Mouse (Mus musculus) spleen, postnatal 10 days (tissue): ENCODE data around the gene Ak5.
"Not testable (repeated sequence)": the region's sequence is repeated elsewhere in the genome, so short reads cannot be mapped to it uniquely, and the experiment has no call there.

Experiments
- DNase-seq, 2 experiments: peaks; one replicate each; pipeline ENCODE4 v3.0.0; 2021 to 2022; ENCODE audit warnings: low spot score in 2 of 2

Gene Ak5

GRCm38 (mm10) chr3:152625061-152625820 lies 42.9 kb downstream of the Ak5 start:
- DNase-seq: no peak

DNA sequence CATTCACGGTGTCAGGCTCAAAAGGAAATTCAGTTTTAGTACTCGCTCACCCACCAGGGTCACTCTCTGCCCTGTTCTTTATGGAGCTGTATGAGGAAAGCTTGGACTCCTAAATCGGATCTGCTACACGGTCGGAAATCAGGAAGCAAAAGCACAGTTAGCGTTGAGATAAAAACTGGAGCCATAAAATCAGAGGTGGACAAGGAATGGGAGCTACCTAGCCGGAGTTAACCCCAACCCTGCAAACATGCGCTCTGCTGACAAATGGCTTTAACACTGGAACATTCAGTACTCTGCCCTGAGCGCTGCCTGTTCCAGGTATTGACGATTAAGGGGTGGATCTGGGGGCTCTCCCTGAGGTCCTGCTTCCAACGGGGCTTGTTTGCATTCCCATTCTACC lies 47.6 kb downstream of the Ak5 start:
- DNase-seq: no peak

DNA sequence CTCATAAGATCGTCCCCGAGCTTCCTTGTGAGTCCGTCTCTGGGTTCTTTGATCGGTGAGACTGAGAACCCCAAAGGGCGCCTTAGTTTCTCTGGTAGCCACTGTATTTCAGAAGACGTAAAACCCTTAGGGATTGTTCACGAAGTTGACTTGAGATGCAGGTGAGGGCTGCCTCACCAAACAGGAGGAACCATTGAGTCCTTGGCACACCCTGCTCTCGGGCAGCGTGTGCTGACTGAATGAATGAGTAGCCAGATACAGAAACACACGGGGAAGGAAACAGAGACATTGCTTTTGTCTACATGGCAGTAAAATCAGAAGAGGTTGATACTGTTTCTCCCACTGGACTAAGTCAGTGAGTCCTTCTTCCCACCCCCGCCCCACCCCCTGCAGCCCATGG lies 48.1 kb downstream of the Ak5 start:
- no peak for DNase-seq

DNA sequence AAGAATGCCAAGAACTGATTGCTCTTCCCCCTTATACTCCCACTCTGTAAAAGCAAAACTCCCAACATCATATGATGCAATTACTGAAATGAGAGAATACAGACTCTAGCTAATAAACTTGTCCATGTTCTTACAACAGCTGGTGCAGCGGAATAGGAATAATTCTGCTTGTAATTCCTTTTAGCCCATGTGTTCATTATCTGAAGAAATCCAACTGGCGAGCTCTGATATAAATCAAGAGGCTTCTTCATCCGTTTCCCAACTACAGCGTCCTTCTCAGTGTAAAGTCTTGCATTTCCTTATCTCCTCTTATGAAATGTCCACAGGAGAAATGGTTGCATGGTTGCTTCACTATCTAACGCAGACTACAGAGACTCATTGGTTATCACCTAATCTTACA lies 59.1 kb downstream of the Ak5 start:
- DNase-seq: no peak

GRCm38 (mm10) chr3:152605849-152606248 lies 62.3 kb downstream of the Ak5 start:
- no peak for DNase-seq

DNA sequence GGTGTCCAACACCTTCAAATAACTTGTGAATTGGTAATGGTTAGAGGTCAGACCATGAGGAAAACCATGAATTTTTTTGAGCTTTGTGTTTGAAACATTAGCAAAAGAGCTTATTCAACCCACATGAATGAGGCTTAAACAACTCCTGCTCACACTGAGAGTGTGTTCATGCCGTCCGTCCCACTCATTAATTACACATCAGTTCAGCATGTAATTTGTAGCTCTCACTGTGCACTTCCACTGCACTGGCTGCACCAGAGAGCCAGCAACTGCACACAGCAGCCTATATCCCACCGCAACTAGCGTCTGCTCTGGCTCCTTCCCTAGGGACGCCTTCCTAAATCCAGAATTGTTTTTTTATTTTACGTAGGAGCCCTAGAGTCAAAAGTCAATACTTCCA lies 68.5 kb downstream of the Ak5 start:
- DNase-seq: no peak

- DNase-seq: no peak
These were observed 71.6 kb downstream of the Ak5 start for GRCm38 (mm10) chr3:152596406-152597050.

DNA sequence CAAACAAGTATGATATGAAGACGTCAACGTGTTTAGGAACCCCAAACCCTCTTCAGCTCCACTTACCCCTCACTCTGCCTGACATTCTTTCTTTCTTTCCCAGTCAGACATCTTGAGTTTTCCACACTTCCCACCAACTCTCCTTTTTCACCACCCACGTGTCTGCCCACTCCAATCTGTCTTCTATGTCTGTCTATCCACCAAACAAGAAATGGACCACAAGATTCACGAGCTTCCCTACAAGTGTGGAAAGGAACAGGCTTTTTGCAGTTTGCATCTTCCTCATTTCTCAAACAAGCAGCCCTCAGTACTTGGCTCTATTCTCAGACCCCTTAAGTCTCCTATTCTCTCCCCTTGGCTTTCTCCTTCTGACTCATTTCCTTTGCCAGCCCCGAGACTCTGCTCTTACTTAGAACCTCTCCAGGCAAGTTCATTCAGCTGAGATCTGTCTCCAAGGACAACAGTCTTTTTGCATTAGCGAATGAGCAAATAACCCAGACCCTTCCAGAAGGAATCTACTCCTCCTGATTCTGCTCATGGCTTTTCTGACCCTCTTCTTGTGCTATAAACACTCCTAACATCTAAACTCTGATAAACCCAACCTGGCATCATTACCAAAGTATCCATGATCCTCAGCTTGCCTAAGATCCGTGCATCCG lies 75.3 kb downstream of the Ak5 start:
- DNase-seq: no peak

GRCm38 (mm10) chr3:152590491-152590890 lies 77.7 kb downstream of the Ak5 start:
- no peak for DNase-seq

DNA sequence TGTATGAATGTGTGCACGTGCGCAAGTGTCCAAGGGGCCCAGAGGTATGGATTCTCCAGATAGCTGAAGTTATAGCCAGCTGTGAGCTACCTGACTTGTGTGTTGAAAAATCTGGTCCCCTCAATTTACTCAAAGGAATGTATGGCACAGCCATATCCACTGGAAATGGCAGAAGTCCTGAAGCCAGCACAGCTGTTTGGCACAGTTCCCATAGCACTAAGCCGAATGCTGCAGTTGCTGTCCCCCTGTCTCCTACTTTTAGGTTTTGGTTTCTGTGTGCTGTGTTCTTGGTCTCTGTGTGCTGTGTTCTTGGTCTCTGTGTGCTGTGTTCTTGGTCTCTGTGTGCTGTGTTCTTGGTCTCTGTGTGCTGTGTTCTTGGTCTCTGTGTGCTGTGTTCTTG lies 79.1 kb downstream of the Ak5 start:
- DNase-seq: not testable (repeated sequence)

DNA sequence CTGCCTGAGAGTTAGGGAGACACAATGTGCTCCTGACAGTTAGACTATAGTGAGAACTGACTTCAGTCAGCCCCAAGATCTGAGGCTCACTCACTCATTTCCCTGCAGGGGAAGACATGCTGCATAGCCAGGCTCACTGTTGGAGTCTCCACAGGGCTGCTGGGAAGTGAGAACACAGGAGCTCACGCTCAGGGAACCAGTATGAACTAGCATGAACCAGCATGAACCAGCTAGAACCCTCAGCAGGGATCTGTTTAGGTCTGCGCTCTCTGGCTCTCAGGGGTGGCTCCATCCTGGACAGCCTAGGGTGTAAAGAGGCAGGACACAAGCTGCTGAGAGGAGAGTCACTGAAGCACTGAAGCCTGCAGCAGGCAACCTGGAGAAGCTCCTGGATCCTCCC lies 81.2 kb downstream of the Ak5 start:
- DNase-seq: no peak

DNA sequence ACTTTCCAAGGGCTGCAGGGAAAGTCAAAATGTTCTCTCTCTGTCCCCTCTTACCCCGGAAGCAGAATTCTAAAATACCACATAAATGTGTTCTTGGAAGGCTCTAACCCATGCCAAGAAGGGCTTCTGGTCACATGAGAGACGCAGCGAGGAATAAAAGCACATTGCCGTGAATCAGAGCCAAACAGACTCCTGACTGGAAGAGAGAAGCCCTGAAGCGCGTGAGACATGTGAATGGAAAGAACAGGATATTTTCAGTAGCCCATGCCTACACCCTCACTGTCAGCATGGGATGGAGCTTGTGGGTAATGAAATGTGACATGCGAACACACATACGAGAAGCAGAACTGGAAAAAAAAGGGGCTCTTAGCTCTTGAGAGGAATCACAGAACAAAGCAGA lies 82.0 kb downstream of the Ak5 start:
- DNase-seq: no peak

GRCm38 (mm10) chr3:152585581-152585980 lies 82.6 kb downstream of the Ak5 start:
- DNase-seq: no peak

GRCm38 (mm10) chr3:152583033-152583432 lies 85.1 kb downstream of the Ak5 start:
- DNase-seq: no peak

DNA sequence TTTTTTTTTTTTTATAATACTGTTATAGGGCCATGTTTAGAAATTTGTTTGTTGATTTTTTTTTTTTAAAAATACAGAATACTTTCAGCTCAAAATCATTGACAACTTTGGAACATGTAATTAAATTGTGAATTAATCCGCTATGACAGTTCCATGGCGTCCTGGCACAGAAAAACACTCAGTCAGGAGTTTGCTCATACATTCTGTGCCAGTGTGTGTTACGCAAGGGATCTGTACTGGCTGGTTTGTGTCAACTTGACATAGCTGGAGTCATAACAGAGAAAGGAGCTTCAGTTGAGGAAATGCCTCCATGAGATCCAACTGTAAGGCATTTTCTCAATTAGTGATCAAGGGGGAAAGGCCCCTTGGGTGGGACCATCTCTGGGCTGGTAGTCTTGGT lies 86.3 kb downstream of the Ak5 start:
- not testable (repeated sequence) for DNase-seq

DNA sequence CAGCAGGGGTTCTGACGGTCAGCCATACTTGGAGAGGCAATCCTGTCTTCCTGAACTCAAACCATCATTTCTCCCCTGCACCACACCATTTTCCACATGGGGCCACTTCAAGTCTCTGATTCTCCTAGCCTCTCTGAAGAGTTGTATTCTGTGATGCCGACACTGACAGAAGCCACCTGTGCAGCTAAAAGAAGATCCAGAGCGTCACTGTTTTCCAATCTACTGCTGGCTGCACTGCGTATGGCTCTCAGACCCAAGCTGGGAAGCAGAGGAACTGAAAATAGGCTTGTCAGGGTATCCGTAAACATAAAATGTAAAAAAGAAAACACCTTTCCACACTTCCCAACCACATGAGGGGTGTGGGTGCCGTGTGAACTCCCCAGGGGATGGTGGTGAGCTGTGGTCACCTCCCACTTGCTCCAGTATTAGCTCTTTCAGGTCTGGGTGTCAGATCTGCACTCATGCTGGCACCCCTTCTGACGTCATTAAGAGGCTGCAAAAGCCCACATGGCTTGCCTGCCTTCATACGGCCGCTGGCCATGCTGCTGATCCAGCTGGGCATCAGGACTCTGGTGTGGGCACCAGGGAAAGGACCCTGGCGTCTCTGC lies 88.1 kb downstream of the Ak5 start:
- DNase-seq: no peak

DNA sequence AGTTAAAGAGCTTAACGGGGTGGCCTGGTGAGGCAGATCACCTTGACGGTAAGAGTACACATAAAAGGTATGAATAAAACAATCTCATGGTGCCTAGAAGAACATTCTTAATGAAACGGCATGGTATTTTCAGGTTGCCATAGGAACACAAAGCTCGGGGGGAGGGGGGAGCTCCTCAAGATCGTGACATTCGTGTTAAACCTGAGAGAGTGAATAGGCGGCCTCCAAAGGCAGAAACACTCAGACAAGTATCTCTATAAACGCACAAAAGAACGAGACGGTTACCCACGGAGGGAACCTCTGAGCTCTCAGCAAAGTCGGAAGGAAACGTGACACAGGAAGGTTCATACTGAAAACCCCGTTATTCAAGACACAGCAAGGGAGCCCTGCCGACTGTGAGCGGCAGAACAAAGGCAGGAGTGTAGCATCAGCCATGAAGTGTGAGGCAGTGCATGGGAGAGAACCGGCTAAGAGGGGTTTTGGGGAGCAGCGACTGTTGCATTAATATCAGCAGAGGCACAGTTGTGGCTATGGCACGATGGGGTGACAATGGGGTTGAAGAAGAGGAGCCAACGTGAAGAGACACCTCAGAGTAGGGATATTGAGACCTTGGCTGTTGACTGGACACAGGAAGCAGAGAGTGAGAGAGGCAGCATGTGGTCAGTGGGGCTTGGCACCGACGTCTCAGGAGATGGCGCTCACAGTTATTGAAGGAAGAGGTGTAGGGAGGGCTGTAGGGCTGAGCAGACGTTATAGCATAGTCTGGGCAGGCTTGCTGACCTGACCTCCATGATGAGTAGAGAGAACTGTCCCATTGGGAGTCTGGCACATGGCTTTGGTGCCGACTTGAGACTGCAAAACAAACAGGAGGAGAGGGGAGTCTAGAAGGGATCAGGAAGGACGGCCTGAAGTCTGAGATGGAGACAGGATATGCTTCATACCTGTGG lies 89.6 kb downstream of the Ak5 start:
- no peak for DNase-seq

- no peak for DNase-seq
These were observed 90.4 kb downstream of the Ak5 start for GRCm38 (mm10) chr3:152577763-152578162.

- DNase-seq: no peak
These were observed 90.9 kb downstream of the Ak5 start for GRCm38 (mm10) chr3:152577273-152577672.

- no peak for DNase-seq
These were observed 98.9 kb downstream of the Ak5 start for GRCm38 (mm10) chr3:152569242-152569605.

- DNase-seq: no peak
These were observed 99.5 kb downstream of the Ak5 start for GRCm38 (mm10) chr3:152568455-152569241.
